ENCODE assay signal across 9 mouse cellular contexts in genomic region chr5:126395331-126395730, GRCm38 (mm10).
DNase-seq lines count a peak whose midpoint lies in the region; ATAC-seq and TF ChIP-seq lines count a peak whose summit lies in the region.
"Had no signal": no experiment of that assay in that cellular context is flagged by ENCODE, and none has a peak within 500 bp of the region (broad histone marks: within the 10 kb centered on the region; RNA-seq: fewer than 3 reads in every experiment).

No protein-coding gene starts in this region.

- TF ChIP-seq CTCF in midbrain, postnatal 0 days (IDR thresholded peaks at IDR 0.05) = peak; percentile 77
- peak; percentile 45 for TF ChIP-seq CTCF in stomach, postnatal 0 days (IDR thresholded peaks at IDR 0.05; ENCODE audit: low read depth)

- no peak overlapping the region for H3K4me2 ChIP-seq in midbrain, postnatal 0 days (ENCODE audit: low read depth, low read length, poor library complexity, severe bottlenecking)
- no peak overlapping the region for H3K4me2 ChIP-seq in midbrain, embryonic 15.5 days
- no peak overlapping the region for H3K4me2 ChIP-seq in stomach, postnatal 0 days (replicated peaks; ENCODE audit: low read depth)

- no peaks in the 10 kb centered on the region for H3K4me1 ChIP-seq in midbrain, postnatal 0 days (ENCODE audit: insufficient read depth, low read length)
- no peaks in the 10 kb centered on the region for H3K4me1 ChIP-seq in midbrain, embryonic 15.5 days
- H3K4me1 ChIP-seq in stomach, postnatal 0 days (replicated peaks; ENCODE audit: control insufficient read depth, insufficient read depth) = no peaks in the 10 kb centered on the region

- ATAC-seq in midbrain, postnatal 0 days (ENCODE audit: low FRiP score) = no peak
- ATAC-seq in midbrain, embryonic 15.5 days (replicated peaks) = no peak
- ATAC-seq in stomach, postnatal 0 days (ENCODE audit: low FRiP score, low TSS enrichment) = no peak
- ATAC-seq: liver, postnatal 0 days had no signal

- H3K4me3 ChIP-seq in midbrain, postnatal 0 days (ENCODE audit: low read depth, low read length) = no peak overlapping the region
- no peak overlapping the region for H3K4me3 ChIP-seq in midbrain, embryonic 15.5 days
- no peak overlapping the region for H3K4me3 ChIP-seq in stomach, postnatal 0 days (ENCODE audit: low read depth, low read length)

- intact Hi-C loops in gastrocnemius, postnatal 36 days (cut with DNase I) = no loop called here

- H3K27ac ChIP-seq in midbrain, postnatal 0 days (ENCODE audit: low read depth, low read length) = no peak overlapping the region
- H3K27ac ChIP-seq in midbrain, embryonic 15.5 days = no peak overlapping the region
- H3K27ac ChIP-seq in stomach, postnatal 0 days (replicated peaks) = no peak overlapping the region

- peak; percentile 4 for DNase-seq in gastrocnemius, postnatal 10 days
- DNase-seq in gastrocnemius, postnatal 36 days = no peak
- peak; percentile 64 for DNase-seq in midbrain, postnatal 0 days (ENCODE audit: low spot score)
- DNase-seq in layer of hippocampus, adult 9-11 months = peak; percentile 5
- DNase-seq in stomach, postnatal 0 days (ENCODE audit: low spot score) = no peak
- DNase-seq in urinary bladder, adult 18-20 months (ENCODE audit: low spot score in 2 of 2) = no peak
- no peak for DNase-seq in thymus, postnatal 10 days (ENCODE audit: low spot score in 2 of 2)
- DNase-seq: liver, postnatal 0 days had no signal

- TF ChIP-seq EP300 in stomach, postnatal 0 days (optimal IDR thresholded peaks at IDR 0.05) = no peak

- H3K9me3 ChIP-seq in midbrain, postnatal 0 days (ENCODE audit: low read length) = no peaks in the 10 kb centered on the region
- H3K9me3 ChIP-seq in midbrain, embryonic 15.5 days = 0 out of 2 replicates have a peak, but pooled peaks cover 5% of the 10 kb centered on the region
- H3K9me3 ChIP-seq in stomach, postnatal 0 days (ENCODE audit: control insufficient read depth, low read length) = no peaks in the 10 kb centered on the region

- H3K36me3 ChIP-seq in midbrain, postnatal 0 days (ENCODE audit: insufficient read depth, low read length) = no peaks in the 10 kb centered on the region
- no peaks in the 10 kb centered on the region for H3K36me3 ChIP-seq in midbrain, embryonic 15.5 days (replicated peaks)
- H3K36me3 ChIP-seq in stomach, postnatal 0 days (ENCODE audit: control insufficient read depth, insufficient read depth, low read length) = no peaks in the 10 kb centered on the region

- 38% methylated on average over 8 of the region's 8 CpGs for WGBS in midbrain, postnatal 0 days
- 40% methylated on average over 8 of the region's 8 CpGs for whole genome bisulfite sequencing in midbrain, embryonic 15.5 days
- 36% methylated on average over 8 of the region's 8 CpGs for WGBS in stomach, postnatal 0 days

- H3K9ac ChIP-seq in midbrain, postnatal 0 days (replicated peaks; ENCODE audit: low read length, poor library complexity, severe bottlenecking) = no peak overlapping the region
- H3K9ac ChIP-seq in midbrain, embryonic 15.5 days = no peak overlapping the region
- H3K9ac ChIP-seq in stomach, postnatal 0 days (ENCODE audit: low read length) = no peak overlapping the region
- H3K9ac ChIP-seq: liver, postnatal 0 days had no signal

- H3K27me3 ChIP-seq in midbrain, postnatal 0 days (ENCODE audit: insufficient read depth, low read length) = no peaks in the 10 kb centered on the region
- no peaks in the 10 kb centered on the region for H3K27me3 ChIP-seq in midbrain, embryonic 15.5 days (replicated peaks)
- no peaks in the 10 kb centered on the region for H3K27me3 ChIP-seq in stomach, postnatal 0 days (ENCODE audit: control insufficient read depth, insufficient read depth, low read length)

Comparison
In these comparisons a context has a peak if more than half of its experiments do, and no peak if none do; other contexts are left out.
1. DNase-seq: peak in gastrocnemius, postnatal 10 days (single experiment), midbrain, postnatal 0 days (single experiment) and layer of hippocampus, adult 9-11 months (single experiment); none in gastrocnemius, postnatal 36 days (0 of 2), stomach, postnatal 0 days (single experiment), urinary bladder, adult 18-20 months (0 of 2) and thymus, postnatal 10 days (0 of 2).